Mouse (Mus musculus) CD8-positive naive resting alpha-beta T cell, adult 2 months (primary cell): Measurements from ENCODE around the gene Malsu1.
A peak's percentile ranks its signal among the peaks of the same experiment; 100 is the strongest.

Source experiments
- DNase-seq, 2 experiments: peaks; one replicate each; pipeline ENCODE4 v3.0.0; 2022; ENCODE audit warnings: low read depth in 2 of 2, low spot score in 2 of 2

Gene Malsu1

GRCm38 (mm10) chr6:49068361-49068760 is 5.2 kb upstream of the Malsu1 start:
- no peak for DNase-seq

- DNase-seq, result peak; percentile 24 to 41
Measured at GRCm38 (mm10) chr6:49074117-49074490, 509 bp downstream of the Malsu1 start.

- no peak for DNase-seq
Measured at GRCm38 (mm10) chr6:49077894-49078293, 4.3 kb downstream of the Malsu1 start.

DNA sequence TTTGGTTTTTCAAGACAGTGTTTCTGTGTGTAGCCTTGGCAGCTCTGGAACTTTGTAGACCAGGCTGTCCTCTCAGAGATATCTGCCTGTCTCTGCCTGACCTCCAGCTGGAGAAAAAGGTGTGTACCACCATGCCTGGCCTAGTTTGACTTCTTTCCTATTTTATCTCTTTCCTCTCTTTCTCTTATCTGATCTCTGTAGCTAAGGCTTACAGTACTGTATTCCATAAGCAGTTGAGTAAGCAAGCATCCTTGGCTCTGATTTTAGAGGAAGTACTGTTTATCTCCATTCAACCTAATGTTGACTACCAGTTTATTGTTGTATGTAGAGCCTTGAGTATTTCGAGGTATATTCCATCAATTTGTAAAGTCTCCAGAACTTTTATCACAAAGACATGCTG is 5.7 kb downstream of the Malsu1 start:
- no peak for DNase-seq

GRCm38 (mm10) chr6:49083008-49083407 is 9.4 kb downstream of the Malsu1 start:
- no peak for DNase-seq

- no peak for DNase-seq
Measured at GRCm38 (mm10) chr6:49094968-49095367, 21.4 kb downstream of the Malsu1 start.

GRCm38 (mm10) chr6:49096421-49096820 is 22.8 kb downstream of the Malsu1 start:
- DNase-seq, result no peak

- DNase-seq, result no peak
Measured at GRCm38 (mm10) chr6:49096933-49097461, 23.4 kb downstream of the Malsu1 start.

DNA sequence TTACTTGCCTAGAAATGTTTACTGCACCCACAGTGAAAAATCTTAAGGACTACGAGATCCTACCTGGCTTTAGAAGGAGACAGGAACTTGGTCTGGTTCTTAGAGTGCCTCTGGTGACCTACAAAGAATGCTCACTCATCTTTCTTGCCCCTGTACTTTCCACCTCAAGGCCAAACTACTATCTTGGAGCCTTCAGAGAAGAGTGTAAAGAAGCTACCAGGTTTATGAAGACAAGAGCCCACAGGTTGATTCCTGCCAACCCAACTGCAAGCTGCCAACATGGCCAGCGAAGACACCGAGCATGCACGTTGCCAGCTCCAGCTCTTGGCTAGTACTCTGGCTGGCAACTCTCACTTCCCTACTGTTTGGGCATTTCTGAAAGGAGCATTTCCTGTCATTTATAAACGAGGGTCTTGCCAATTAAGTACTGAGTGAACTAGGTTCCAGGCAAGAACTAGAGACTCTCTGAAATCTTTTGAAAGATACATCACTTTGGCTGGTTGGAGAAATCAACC is 24.1 kb downstream of the Malsu1 start:
- no peak for DNase-seq

- no peak for DNase-seq
Measured at GRCm38 (mm10) chr6:49099086-49099485, 25.5 kb downstream of the Malsu1 start.

DNA sequence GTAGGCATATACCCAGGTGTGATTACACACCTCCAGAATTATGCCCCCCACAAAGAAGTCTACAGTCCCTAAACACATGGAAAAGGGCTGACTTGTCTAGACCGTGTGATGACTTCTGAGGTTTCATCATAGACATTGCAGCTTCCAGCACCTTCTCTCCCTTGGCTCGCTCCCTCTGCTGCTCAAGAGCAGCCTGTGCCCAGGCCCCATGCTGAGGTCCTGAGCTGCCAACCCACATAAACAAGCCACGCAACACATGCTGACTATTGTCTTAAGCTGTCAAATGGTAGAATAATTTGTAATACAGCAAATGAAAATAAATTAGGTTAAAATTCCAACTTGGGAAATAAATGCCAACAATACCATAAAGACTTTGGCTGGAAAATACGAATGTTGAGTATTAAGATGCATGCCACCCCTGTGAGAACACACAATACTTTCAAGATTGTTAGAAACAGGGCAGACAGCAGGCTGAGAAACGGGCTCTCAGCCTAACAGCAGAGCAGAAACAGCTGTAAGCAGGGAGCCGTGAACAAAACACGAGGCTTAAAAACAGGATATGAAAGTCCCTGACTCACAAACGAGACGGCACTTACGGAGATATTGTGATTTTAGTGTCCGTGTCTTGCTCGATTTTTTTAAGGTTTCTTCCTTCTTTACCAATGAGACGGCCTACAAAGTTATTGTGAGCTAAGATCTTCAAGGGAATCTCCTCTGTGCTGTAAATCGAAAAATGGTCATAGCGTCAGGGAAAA is 33.3 kb downstream of the Malsu1 start:
- no peak for DNase-seq

DNA sequence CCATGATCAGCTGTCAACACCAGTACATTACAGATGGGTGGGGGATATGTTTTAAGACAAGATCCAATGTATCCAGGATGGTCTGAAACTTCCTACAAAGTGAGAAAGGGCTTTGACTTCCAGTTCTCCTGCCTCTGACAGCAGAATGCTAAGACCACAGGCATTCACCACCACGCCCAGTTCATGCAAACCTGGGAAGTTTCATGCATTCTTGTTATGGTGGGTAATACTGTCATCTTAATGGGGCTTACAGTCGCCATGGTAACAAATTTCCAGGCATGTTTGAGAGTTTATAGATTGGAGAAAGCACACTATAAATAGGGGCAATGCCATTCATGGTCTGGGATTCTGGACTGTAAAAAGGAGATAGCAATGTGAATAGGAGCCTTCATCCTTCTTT is 35.6 kb downstream of the Malsu1 start:
- DNase-seq, result no peak

DNA sequence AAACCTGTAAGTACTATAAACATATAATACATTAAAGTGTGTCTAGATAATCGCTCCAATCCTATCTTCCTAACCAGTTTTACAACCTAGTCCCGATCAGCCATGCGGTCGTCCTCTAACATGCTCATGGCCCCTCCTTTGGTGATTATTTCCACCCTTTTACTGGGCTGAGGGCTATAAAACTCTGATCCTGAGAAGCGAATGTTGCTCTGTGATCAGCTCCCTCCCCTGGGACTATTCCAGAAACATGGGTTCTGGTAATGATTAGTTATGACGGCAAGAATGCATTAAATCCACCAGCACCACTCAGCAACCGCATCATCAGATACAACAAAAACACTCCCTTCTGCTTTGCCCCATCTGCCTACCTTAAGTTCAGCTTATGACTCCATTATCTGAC is 40.3 kb downstream of the Malsu1 start:
- DNase-seq, result no peak

DNA sequence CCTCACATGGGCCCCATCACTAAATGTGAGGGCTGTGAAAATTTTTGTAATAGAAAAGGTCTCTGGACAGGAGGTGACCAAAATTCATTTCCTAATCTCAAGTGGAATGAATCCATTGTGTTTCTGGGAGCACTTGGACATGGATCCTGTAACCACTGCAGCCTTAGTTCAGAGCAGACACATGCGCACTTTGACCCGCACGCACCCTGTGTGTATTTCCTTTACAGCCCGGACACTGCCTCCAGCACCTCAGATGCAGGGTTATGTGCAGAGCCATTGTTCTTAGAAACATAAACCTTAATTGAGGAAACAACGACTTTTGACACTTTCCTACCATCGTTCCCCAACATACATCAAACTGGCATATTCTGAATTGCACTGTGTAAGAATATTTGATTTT is 40.9 kb downstream of the Malsu1 start:
- DNase-seq, result no peak

GRCm38 (mm10) chr6:49115550-49115949 is 42.0 kb downstream of the Malsu1 start:
- no peak for DNase-seq

GRCm38 (mm10) chr6:49116241-49116640 is 42.6 kb downstream of the Malsu1 start:
- DNase-seq, result no peak

GRCm38 (mm10) chr6:49118446-49118845 is 44.9 kb downstream of the Malsu1 start:
- no peak for DNase-seq

DNA sequence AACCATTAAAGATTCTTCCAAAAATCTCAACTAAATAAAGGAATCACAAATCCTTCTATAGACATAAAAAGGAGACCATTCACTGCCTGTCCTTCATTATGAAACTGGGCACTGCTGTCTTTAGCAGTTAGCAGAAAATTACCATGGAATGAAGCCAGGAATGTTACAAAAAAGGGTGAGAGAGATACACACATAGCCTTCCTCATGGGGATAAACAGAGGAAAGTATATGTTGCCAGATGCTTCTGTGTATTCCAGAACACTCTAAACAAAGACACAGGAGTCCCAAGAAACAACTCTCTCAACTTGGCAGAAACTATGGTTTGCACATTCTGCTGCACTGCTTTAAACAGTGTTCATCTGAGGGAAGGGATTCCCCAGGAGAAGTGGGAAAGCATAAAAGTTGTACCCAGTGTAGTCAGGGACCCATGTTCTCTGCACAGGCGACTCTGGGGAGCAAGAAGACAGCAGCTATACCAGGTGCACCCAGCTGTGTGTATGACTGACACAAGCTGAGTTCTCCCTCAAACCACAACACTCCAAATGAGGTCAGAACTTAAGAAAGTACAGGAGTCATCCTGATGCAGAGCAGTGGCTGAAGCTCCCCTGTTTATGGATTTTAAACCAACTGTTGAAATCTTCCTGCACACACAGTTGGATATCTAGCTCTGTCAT is 46.0 kb downstream of the Malsu1 start:
- no peak for DNase-seq

GRCm38 (mm10) chr6:49120370-49120769 is 46.8 kb downstream of the Malsu1 start:
- DNase-seq, result no peak

- no peak for DNase-seq
Measured at GRCm38 (mm10) chr6:49130328-49130727, 56.7 kb downstream of the Malsu1 start.

DNA sequence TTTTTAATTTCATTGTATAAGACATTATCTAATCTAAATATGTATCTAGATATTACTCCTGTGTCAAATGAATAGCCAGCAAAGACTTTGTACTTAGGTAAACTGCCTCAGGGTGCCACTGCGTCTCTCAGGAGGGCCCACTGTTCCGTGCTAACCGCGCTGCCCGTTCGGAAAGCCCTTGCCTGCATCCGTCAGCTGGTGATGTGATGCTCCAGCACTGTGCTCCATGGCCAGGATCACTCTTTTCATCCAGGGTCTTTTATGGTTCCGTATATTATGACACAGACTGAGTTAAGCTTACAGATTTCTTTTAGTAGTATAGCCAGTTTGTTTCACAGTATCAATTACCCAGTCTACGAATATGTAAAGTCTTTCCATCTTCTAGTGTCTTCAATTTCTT is 58.3 kb downstream of the Malsu1 start:
- no peak for DNase-seq

DNA sequence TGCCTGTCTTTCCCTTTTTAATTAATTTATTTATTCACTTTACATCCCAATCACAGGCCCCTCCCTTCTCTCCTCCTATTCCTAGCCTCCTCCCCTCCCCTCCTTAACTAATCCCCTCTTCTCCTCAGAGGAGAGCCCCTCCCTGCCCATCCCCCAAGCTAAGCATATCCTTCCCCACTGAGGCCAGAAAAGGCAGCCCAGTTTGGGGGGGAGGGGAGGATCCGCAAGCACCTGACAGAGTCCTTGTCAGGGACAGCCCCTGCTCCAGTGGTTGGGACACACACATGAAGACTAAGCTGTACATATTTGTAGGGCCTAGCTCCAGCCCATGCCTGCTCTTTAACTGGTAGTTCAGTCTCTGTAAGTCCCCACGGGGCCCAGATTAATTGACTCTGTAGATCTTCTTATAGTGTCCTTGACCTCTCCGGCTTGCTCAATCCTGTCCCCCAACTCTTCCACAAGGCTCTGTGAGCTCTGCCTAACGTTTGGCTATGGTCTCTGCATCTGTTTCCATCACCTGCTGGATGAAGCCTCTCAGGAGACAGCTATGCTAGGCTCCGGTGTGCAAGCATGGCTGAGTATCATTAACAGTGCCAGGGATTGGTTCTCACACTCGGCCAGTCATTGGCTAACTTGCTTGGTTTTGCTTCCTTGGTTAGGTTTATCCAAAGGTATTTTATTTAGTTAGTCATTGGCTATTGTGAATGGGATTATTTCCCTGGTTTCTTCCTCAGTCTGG is 58.9 kb downstream of the Malsu1 start:
- no peak for DNase-seq
